Mouse (Mus musculus) MEL (cell line): Measurements from ENCODE around the gene Gm42715.

Experiments used
- CTCF ChIP-seq, 3 experiments: IDR thresholded peaks in 2 of 3; conservative IDR thresholded peaks in 1 of 3; 2 replicates each; pipeline ENCODE4 v1.5.1; 2011 to 2012; ENCODE audit warnings: low read length in 3 of 3, low read depth in 2 of 3, mild to moderate bottlenecking in 2 of 3, improper control_type of control experiment in 1 of 3, inconsistent platforms in 1 of 3, mixed read lengths in 1 of 3, moderate library complexity in 1 of 3; ENCODE audit not compliant: control insufficient read depth in 1 of 3, insufficient read depth in 1 of 3, poor library complexity in 1 of 3, severe bottlenecking in 1 of 3
- ETS1 ChIP-seq: IDR thresholded peaks from 2 replicates; pipeline ENCODE4 v1.6.1; 2012; ENCODE audit warnings: low read depth, mild to moderate bottlenecking, inconsistent platforms, low read length, improper control_type of control experiment, moderate library complexity
- KAT2A ChIP-seq: conservative IDR thresholded peaks from 2 replicates; pipeline ENCODE4 v1.6.1; 2012; ENCODE audit warnings: low read depth, low read length, improper control_type of control experiment, inconsistent platforms
- MAX ChIP-seq: IDR thresholded peaks from 2 replicates; pipeline ENCODE4 v1.6.1; 2011; ENCODE audit warnings: low read length, improper control_type of control experiment
- MYB ChIP-seq: IDR thresholded peaks from 2 replicates; pipeline ENCODE4 v1.6.1; 2011; ENCODE audit warnings: mild to moderate bottlenecking, low read depth, low read length, improper control_type of control experiment
- NELFE ChIP-seq: IDR thresholded peaks from 2 replicates; pipeline ENCODE4 v1.6.1; 2011; ENCODE audit warnings: low read depth, low read length, improper control_type of control experiment
- RAD21 ChIP-seq: IDR thresholded peaks from 2 replicates; pipeline ENCODE4 v1.6.1; 2011; ENCODE audit warnings: mild to moderate bottlenecking, low read depth, low read length, improper control_type of control experiment
- ZC3H11A ChIP-seq: IDR thresholded peaks from 2 replicates; pipeline ENCODE4 v1.6.1; 2012; ENCODE audit warnings: low read depth, mild to moderate bottlenecking, inconsistent platforms, low read length, improper control_type of control experiment
- ZMIZ1 ChIP-seq: IDR thresholded peaks from 2 replicates; pipeline ENCODE4 v1.6.1; 2012; ENCODE audit warnings: low read depth, mild to moderate bottlenecking, inconsistent platforms, low read length, improper control_type of control experiment, moderate library complexity
- ZNF384 ChIP-seq: IDR thresholded peaks from 2 replicates; pipeline ENCODE4 v1.6.1; 2012; ENCODE audit warnings: low read depth, mild to moderate bottlenecking, inconsistent platforms, low read length, improper control_type of control experiment

DNA sequence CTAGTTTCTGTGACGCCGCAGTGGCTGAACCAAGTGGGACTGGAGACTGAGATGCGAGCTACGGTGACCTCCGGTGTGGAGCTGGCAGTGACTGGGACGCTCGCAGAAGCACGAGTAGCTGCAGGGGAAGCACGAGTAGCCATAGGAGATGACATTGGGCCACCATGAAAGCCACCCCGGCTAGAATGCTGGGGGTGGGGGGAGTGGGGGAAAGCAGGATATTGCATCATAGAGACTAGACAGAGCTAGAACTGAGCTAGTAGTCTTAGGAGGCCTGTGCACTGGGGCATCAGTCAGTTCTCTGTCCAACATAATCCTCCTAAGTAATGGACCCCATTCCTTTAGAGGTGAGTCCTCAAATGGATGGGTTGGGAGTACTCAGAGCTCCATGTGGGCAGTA lies 84.9 kb downstream of the Gm42715 start:
- TF ChIP-seq MAX (no peak), NELFE (no peak), CTCF (IDR thresholded peaks at IDR 0.05 in 2 of 3, conservative IDR thresholded peaks at IDR 0.05 in 1 of 3; ENCODE audit: control insufficient read depth in 1 of 3, insufficient read depth in 1 of 3, low read depth in 2 of 3, low read length in 3 of 3, poor library complexity in 1 of 3, severe bottlenecking in 1 of 3) (no peak), RAD21 (no peak), ZMIZ1 (no peak), ZC3H11A (no peak), MYB (no peak), ETS1 (no peak), KAT2A (no peak), ZNF384 (no peak)
